Mouse (Mus musculus) kidney, postnatal 4 days (tissue): ENCODE results near the gene Ints14.
A peak's percentile ranks its signal among the peaks of the same experiment; 100 is the strongest.
"Not testable (repeated sequence)": the region's sequence is repeated elsewhere in the genome, so short reads cannot be mapped to it uniquely, and the experiment has no call there.

Experiments
- DNase-seq, 2 experiments: peaks; one replicate each; pipeline ENCODE4 v3.0.0; 2021; ENCODE audit warnings: mixed read lengths in 2 of 2

Ints14 gene

DNA sequence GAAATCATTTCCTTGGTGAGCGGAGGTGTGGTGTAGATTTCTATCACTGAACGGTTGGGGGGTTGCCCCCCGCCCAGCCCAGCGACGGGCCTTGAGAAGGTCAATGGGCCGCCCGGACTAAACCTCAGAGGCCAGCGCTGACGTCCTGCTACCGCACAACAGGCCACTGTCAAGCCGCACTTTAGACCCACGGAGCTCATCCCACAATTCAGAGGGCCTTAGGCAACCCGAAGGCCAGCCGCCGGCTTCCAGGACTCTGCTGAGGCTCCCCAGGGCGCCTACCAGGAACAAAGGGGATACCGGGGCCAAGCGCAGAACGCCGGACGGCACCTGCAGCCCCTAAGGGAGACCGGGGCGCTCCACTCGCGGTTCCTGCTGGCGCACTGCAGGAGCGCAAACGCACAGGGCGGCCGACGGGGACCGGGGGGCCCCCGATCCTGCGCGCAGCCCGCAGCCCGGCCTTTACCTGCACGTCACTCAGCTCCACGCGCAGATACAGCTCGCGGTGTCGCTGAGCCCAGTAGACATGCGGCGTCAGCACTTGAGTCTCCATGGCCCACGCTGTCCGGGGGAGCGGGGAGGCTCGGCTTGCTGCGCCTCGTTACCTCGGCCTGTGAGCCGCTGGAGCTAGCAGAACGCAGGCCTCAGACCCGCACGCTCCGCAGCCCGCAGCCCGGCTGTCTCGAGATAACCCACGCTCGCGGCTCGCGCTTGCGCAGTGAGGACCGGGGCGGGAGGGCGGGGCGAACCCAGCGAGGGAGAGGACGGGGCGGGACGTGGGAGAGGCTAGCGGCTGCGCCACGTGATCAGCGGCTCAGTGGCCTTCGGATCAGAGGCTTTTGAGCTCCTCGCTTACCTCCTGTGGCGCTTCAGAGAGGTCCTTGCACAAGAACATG lies 60.5 kb downstream of the Ints14 start, which contains the start of gene Hacd3:
Gene Hacd3, minus strand, starts transcription at position 703 of the 896 bp plus-strand sequence.
- DNase-seq = peak; percentile 92 to 95

- no peak for DNase-seq
These were observed 61.3 kb downstream of the Ints14 start for GRCm38 (mm10) chr9:65021887-65022579.

- DNase-seq = peak in 1 of 2 experiments; percentile 7
These were observed 62.0 kb downstream of the Ints14 start for GRCm38 (mm10) chr9:65022580-65023135.

DNA sequence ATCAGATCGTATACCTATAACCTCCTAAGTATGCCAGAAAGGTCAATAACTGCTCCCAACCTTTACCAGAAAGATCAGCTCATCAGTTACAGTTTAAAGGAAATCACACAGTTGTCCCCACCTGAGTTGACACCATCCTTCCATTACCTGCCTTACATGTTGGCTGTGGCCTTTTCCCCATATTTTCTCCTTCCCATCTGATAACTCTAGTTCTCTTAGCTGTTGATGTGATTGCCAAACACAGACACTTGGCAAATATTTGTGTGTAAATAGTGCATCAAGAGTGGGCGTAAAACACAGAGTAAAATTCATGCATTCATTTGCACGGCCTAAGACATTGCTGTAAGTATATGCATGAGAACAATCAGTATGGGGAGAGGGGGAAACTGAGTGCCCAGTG lies 62.7 kb downstream of the Ints14 start:
- no peak for DNase-seq

DNA sequence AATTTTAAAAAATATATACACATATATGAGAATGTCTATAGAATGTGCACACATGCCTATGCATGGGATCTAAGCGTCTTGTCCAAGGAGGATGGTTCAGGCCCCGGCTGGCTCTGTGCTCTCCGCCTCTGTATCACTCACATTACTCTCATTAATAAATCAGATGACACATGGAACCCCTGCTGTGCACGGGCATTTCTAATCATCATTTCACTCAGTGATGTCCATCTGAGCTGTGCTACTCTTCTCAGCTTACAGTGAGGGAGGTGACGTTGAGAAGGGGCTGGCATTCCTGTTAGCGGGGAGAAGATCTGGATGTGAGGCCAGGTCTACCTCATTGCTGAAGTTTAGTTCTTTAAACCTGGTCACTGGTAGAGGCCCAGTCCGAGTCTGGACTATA lies 66.5 kb downstream of the Ints14 start:
- DNase-seq = no peak

- DNase-seq = no peak
These were observed 67.6 kb downstream of the Ints14 start for GRCm38 (mm10) chr9:65028313-65028712.

- not testable (repeated sequence) for DNase-seq
These were observed 70.7 kb downstream of the Ints14 start for GRCm38 (mm10) chr9:65031355-65031754.

GRCm38 (mm10) chr9:65031894-65032268 lies 71.2 kb downstream of the Ints14 start:
- DNase-seq = no peak

- DNase-seq = peak; percentile 97
These were observed 71.8 kb downstream of the Ints14 start, which contains the start of gene Dpp8 for GRCm38 (mm10) chr9:65032269-65033108. Gene Dpp8, plus strand, starts transcription at chr9:65032414.

DNA sequence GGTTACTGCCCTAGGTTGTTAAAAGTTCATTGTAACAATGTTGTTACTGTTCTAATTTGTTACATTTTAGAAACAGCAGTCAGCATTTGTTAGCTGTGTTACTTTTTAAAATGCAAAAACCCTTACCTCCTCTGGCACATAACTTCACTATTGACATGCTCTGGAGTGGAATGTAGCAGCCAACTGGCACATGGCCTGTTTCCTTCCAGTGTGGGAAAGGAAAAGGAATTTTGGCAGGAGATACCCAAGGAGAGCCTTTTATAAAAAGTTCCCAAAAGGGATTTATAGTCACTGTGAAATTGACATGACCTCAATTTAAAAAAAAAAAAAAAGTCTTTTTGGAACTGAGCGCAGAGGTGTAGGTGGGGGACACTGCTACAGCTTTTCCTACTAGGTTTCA lies 75.8 kb downstream of the Ints14 start:
- peak; percentile 27 to 28 for DNase-seq
